Mouse (Mus musculus): Measurements from ENCODE around the gene Map3k4. TPM values are rescaled to one million over a fixed set of nuclear protein-coding genes. Genes with fewer than 3 reads are reported as not detected.

Gene Map3k4
- polyA plus RNA-seq, 1 experiment = 14.4 TPM

- Histone ChIP-seq H3K4me1 (ENCODE audit: control insufficient read depth, insufficient read depth, low read length) (no peaks in the 10 kb centered on the region), H3K27ac (ENCODE audit: control insufficient read depth, insufficient read depth, low read depth, low read length, poor library complexity) (no peak overlapping the region), H3K4me3 (replicated peaks; ENCODE audit: control insufficient read depth, low read depth, low read length) (no peak overlapping the region)
- no peak for TF ChIP-seq POLR2A (IDR thresholded peaks at IDR 0.05; ENCODE audit: borderline replicate concordance, control insufficient read depth, low read depth, low read length)
- TF ChIP-seq CTCF (IDR thresholded peaks at IDR 0.05; ENCODE audit: control insufficient read depth, insufficient read depth, low read length) = no peak
- WGBS = 89% methylated on average over 5 of the region's 5 CpGs
Observed at GRCm38 (mm10) chr17:12273032-12273431, 45.6 kb downstream of the Map3k4 start.

DNA sequence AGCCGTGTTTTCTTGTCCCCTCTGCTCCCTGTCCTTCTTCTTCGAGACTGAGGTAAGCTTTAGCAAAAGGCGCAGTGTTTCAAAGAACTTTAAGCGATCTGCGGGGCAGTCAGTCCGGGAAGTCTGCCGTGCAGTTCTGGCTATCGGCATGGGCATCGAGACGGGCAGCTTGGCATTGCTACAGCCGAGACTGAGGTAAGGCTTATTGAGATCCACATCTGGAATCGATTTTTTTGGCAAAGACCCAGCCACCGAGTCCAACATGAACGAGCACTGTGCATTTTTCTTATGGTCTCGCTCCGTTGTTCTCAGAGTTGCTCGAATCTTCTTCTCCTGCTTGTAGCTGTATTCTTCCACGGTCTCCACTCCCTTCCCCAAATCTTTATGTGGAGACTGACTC is 46.8 kb downstream of the Map3k4 start:
- Histone ChIP-seq H3K27ac (ENCODE audit: control insufficient read depth, insufficient read depth, low read depth, low read length, poor library complexity) (no peak overlapping the region), H3K4me1 (ENCODE audit: control insufficient read depth, insufficient read depth, low read length) (no peaks in the 10 kb centered on the region), H3K4me3 (replicated peaks; ENCODE audit: control insufficient read depth, low read depth, low read length) (no peak overlapping the region)
- WGBS = 90% methylated on average over 18 of the region's 18 CpGs
- TF ChIP-seq POLR2A (IDR thresholded peaks at IDR 0.05; ENCODE audit: borderline replicate concordance, control insufficient read depth, low read depth, low read length) (no peak), CTCF (IDR thresholded peaks at IDR 0.05; ENCODE audit: control insufficient read depth, insufficient read depth, low read length) (no peak)

- Histone ChIP-seq H3K4me1 (ENCODE audit: control insufficient read depth, insufficient read depth, low read length) (no peaks in the 10 kb centered on the region), H3K4me3 (replicated peaks; ENCODE audit: control insufficient read depth, low read depth, low read length) (no peak overlapping the region), H3K27ac (ENCODE audit: control insufficient read depth, insufficient read depth, low read depth, low read length, poor library complexity) (no peak overlapping the region)
- TF ChIP-seq POLR2A (IDR thresholded peaks at IDR 0.05; ENCODE audit: borderline replicate concordance, control insufficient read depth, low read depth, low read length) (no peak), CTCF (IDR thresholded peaks at IDR 0.05; ENCODE audit: control insufficient read depth, insufficient read depth, low read length) (no peak)
- WGBS = 87% methylated on average over 10 of the region's 10 CpGs
Observed at GRCm38 (mm10) chr17:12268538-12268937, 50.1 kb downstream of the Map3k4 start.

- TF ChIP-seq CTCF (IDR thresholded peaks at IDR 0.05; ENCODE audit: control insufficient read depth, insufficient read depth, low read length) (no peak), POLR2A (IDR thresholded peaks at IDR 0.05; ENCODE audit: borderline replicate concordance, control insufficient read depth, low read depth, low read length) (no peak)
- H3K4me1 ChIP-seq (ENCODE audit: control insufficient read depth, insufficient read depth, low read length) = no peaks in the 10 kb centered on the region
- 82% methylated on average over 4 of the region's 4 CpGs for WGBS
- H3K27ac ChIP-seq (ENCODE audit: control insufficient read depth, insufficient read depth, low read depth, low read length, poor library complexity) = no peak overlapping the region
- H3K4me3 ChIP-seq (replicated peaks; ENCODE audit: control insufficient read depth, low read depth, low read length) = no peak overlapping the region
Observed at GRCm38 (mm10) chr17:12268091-12268490, 50.5 kb downstream of the Map3k4 start.

DNA sequence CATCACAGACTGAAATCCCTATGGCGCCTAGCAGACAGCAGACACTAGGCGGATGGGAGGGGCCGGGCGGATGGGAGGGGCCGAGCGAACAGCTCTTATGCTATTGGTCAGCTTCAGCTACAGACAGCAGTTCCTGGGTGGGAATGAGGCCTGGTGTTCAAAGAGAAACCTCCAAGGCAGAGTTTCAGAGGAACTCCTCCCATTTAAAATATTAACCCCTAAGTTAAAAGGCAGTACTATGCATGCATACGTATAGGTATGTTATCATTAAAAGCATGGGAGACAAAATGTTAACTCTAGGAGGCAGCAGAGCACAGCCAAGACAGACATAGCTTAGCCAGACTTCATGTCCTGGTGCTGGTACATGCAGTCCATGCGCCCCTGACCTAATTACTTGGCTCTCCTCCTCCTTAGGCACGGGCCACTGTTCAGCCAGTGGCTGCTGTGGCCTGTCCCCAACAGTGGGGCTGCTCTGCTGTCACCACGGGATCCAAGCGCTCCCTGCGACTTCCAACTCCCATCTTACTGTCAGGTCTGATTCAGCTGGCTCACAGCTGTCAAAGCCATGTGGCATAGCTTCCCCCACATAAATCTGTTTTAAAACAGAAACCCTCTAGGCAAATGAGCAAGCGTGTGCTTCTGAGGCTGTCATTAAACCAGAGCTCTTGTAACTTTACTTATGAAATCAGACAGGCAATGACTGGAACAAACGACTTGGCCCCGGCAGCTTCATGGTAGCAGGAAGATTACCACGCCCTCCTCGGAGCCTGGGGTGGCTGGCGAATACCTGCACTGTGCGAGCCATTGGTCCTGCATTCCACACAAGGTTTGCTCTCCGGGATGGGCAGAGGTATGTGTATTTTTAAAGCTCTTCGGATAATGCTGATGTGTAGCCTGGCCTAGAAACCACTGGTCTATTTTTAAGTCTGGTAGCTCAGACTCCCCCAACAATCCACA is 52.3 kb downstream of the Map3k4 start:
- H3K27ac ChIP-seq (ENCODE audit: control insufficient read depth, insufficient read depth, low read depth, low read length, poor library complexity) = no peak overlapping the region
- 82% methylated on average over 21 of the region's 21 CpGs for WGBS
- TF ChIP-seq POLR2A (IDR thresholded peaks at IDR 0.05; ENCODE audit: borderline replicate concordance, control insufficient read depth, low read depth, low read length) = no peak
- TF ChIP-seq CTCF (IDR thresholded peaks at IDR 0.05; ENCODE audit: control insufficient read depth, insufficient read depth, low read length) = no peak

DNA sequence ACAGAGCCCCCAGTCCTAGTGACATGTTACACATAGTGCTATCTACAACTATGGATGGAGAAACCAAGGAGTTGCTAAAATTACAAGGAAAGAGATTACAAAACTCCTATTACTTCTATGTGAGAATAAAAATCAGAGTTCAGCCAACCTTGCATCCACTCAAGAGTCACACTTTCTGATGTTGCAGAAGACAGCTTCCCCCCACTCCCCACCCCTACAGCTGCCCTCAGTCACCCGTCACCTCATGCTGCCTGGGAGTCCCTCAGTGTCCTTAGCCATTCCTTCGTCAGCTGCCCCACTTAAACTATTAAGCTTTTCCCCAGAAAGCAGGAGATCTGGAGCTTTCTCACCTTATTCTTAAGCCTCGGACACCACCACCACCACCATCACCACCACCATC is 54.3 kb downstream of the Map3k4 start:
- H3K4me3 ChIP-seq (replicated peaks; ENCODE audit: control insufficient read depth, low read depth, low read length) = no peak overlapping the region
- H3K27ac ChIP-seq (ENCODE audit: control insufficient read depth, insufficient read depth, low read depth, low read length, poor library complexity) = no peak overlapping the region
- WGBS = 79% methylated on average over 3 of the region's 3 CpGs
- H3K4me1 ChIP-seq (ENCODE audit: control insufficient read depth, insufficient read depth, low read length) = no peaks in the 10 kb centered on the region
- TF ChIP-seq POLR2A (IDR thresholded peaks at IDR 0.05; ENCODE audit: borderline replicate concordance, control insufficient read depth, low read depth, low read length) = no peak
- TF ChIP-seq CTCF (IDR thresholded peaks at IDR 0.05; ENCODE audit: control insufficient read depth, insufficient read depth, low read length) = no peak

More for the DNA sequence above, 52.3 kb downstream of the Map3k4 start:
- H3K4me3 ChIP-seq (replicated peaks; ENCODE audit: control insufficient read depth, low read depth, low read length) = no peak overlapping the region
- H3K4me1 ChIP-seq (ENCODE audit: control insufficient read depth, insufficient read depth, low read length) = no peaks in the 10 kb centered on the region

DNA sequence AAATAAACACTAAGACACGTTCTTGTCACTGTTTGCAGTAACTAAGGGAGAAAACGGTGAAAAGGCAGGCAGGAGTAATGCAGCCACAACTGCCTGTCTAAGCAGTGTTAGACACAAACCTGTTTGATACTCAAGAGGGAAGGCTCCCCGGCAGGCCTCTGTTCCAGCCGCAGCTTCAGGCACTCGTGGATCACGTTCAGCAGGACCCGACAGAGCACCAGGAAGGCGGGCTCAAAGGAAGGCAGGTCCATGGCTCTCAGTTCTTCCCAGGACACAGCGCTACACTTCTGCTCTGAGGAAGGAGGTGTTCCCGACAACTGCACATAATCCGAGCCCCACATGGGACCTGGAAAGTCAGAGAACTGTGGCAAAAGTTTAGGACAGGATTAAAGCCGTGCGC is 54.8 kb downstream of the Map3k4 start:
- WGBS = 88% methylated on average over 13 of the region's 13 CpGs
- no peaks in the 10 kb centered on the region for H3K4me1 ChIP-seq (ENCODE audit: control insufficient read depth, insufficient read depth, low read length)
- TF ChIP-seq POLR2A (IDR thresholded peaks at IDR 0.05; ENCODE audit: borderline replicate concordance, control insufficient read depth, low read depth, low read length) (no peak), CTCF (IDR thresholded peaks at IDR 0.05; ENCODE audit: control insufficient read depth, insufficient read depth, low read length) (no peak)

GRCm38 (mm10) chr17:12262851-12263250 is 55.7 kb downstream of the Map3k4 start:
- no peak overlapping the region for H3K27ac ChIP-seq (ENCODE audit: control insufficient read depth, insufficient read depth, low read depth, low read length, poor library complexity)
- no peak overlapping the region for H3K4me3 ChIP-seq (replicated peaks; ENCODE audit: control insufficient read depth, low read depth, low read length)
- TF ChIP-seq POLR2A (IDR thresholded peaks at IDR 0.05; ENCODE audit: borderline replicate concordance, control insufficient read depth, low read depth, low read length) = no peak
- no peak for TF ChIP-seq CTCF (IDR thresholded peaks at IDR 0.05; ENCODE audit: control insufficient read depth, insufficient read depth, low read length)
- H3K4me1 ChIP-seq (ENCODE audit: control insufficient read depth, insufficient read depth, low read length) = no peaks in the 10 kb centered on the region
- 90% methylated on average over 8 of the region's 8 CpGs for WGBS

More for the DNA sequence above, 54.8 kb downstream of the Map3k4 start:
- H3K27ac ChIP-seq (ENCODE audit: control insufficient read depth, insufficient read depth, low read depth, low read length, poor library complexity) = no peak overlapping the region
- H3K4me3 ChIP-seq (replicated peaks; ENCODE audit: control insufficient read depth, low read depth, low read length) = no peak overlapping the region
